ENCODE assay signal across 19 mouse cellular contexts in genomic region chr2:113806851-113807577, GRCm38 (mm10). TPM values are rescaled to one million over a fixed set of nuclear protein-coding genes. Genes with fewer than 3 reads are reported as not detected.
DNase-seq lines count a peak whose midpoint lies in the region; ATAC-seq and TF ChIP-seq lines count a peak whose summit lies in the region.
"Had no signal": no experiment of that assay in that cellular context is flagged by ENCODE, and none has a peak within 500 bp of the region (broad histone marks: within the 10 kb centered on the region; RNA-seq: fewer than 3 reads in every experiment).

No protein-coding gene starts in this region.

- intact Hi-C loops in gastrocnemius, adult 2 months (cut with DNase I) = loop anchor here (5.0 to 10.0 kb wide), 4 partner anchors 152 to 502 kb away; no protein-coding TSS in a partner anchor

- H3K9me3 ChIP-seq in embryonic facial prominence, embryonic 11.5 days (replicated peaks; ENCODE audit: control insufficient read depth, low read length) = no peaks in the 10 kb centered on the region
- no peaks in the 10 kb centered on the region for H3K9me3 ChIP-seq in embryonic facial prominence, embryonic 10.5 days
- no peaks in the 10 kb centered on the region for H3K9me3 ChIP-seq in limb, embryonic 10.5 days (replicated peaks)
- H3K9me3 ChIP-seq: embryonic facial prominence, embryonic 13.5 days; forebrain, embryonic 10.5 days; heart, embryonic 10.5 days; intestine, embryonic 15.5 days; limb, embryonic 15.5 days had no signal

- H3K4me3 ChIP-seq in embryonic facial prominence, embryonic 11.5 days (ENCODE audit: low read depth, low read length) = no peak overlapping the region
- no peak overlapping the region for H3K4me3 ChIP-seq in embryonic facial prominence, embryonic 10.5 days
- H3K4me3 ChIP-seq in limb, embryonic 10.5 days = no peak overlapping the region
- no peak overlapping the region for H3K4me3 ChIP-seq in gastrocnemius, adult 2 months
- H3K4me3 ChIP-seq: embryonic facial prominence, embryonic 13.5 days; forebrain, embryonic 10.5 days; heart, embryonic 10.5 days; intestine, embryonic 15.5 days; limb, embryonic 15.5 days had no signal

- WGBS in embryonic facial prominence, embryonic 11.5 days = 49% methylated on average over 10 of the region's 10 CpGs
- WGBS in embryonic facial prominence, embryonic 10.5 days = 54% methylated on average over 10 of the region's 10 CpGs
- 64% methylated on average over 10 of the region's 10 CpGs for WGBS in limb, embryonic 10.5 days

- no peaks in the 10 kb centered on the region for H3K27me3 ChIP-seq in embryonic facial prominence, embryonic 11.5 days (ENCODE audit: control insufficient read depth, insufficient read depth, low read length)
- H3K27me3 ChIP-seq in embryonic facial prominence, embryonic 10.5 days (replicated peaks; ENCODE audit: low read depth, poor library complexity, severe bottlenecking) = no peaks in the 10 kb centered on the region
- H3K27me3 ChIP-seq in limb, embryonic 10.5 days (ENCODE audit: low read depth, poor library complexity, severe bottlenecking) = no peaks in the 10 kb centered on the region
- H3K27me3 ChIP-seq: CH12.LX; intestine, embryonic 15.5 days had no signal

- no peak for TF ChIP-seq CTCF in gastrocnemius, adult 2 months (IDR thresholded peaks at IDR 0.05)

- H3K27ac ChIP-seq in embryonic facial prominence, embryonic 11.5 days (replicated peaks; ENCODE audit: low read depth, low read length) = no peak overlapping the region
- no peak overlapping the region for H3K27ac ChIP-seq in embryonic facial prominence, embryonic 10.5 days (replicated peaks)
- H3K27ac ChIP-seq in limb, embryonic 10.5 days = peak overlapping the region; percentile 42; the same call in 1 of the 2 replicates
- no peak overlapping the region for H3K27ac ChIP-seq in gastrocnemius, adult 2 months
- H3K27ac ChIP-seq: embryonic facial prominence, embryonic 13.5 days; forebrain, embryonic 10.5 days; heart, embryonic 10.5 days; intestine, embryonic 15.5 days; kidney, postnatal 0 days; limb, embryonic 15.5 days had no signal

- H3K36me3 ChIP-seq in embryonic facial prominence, embryonic 11.5 days (replicated peaks; ENCODE audit: control insufficient read depth, insufficient read depth, low read depth, low read length) = no peaks in the 10 kb centered on the region
- no peaks in the 10 kb centered on the region for H3K36me3 ChIP-seq in embryonic facial prominence, embryonic 10.5 days (replicated peaks)
- no peaks in the 10 kb centered on the region for H3K36me3 ChIP-seq in limb, embryonic 10.5 days
- H3K36me3 ChIP-seq: embryonic facial prominence, embryonic 13.5 days; heart, embryonic 10.5 days; intestine, embryonic 15.5 days; limb, embryonic 15.5 days had no signal

- H3K4me1 ChIP-seq in embryonic facial prominence, embryonic 11.5 days (ENCODE audit: control insufficient read depth, insufficient read depth, low read length) = no peaks in the 10 kb centered on the region
- H3K4me1 ChIP-seq in embryonic facial prominence, embryonic 10.5 days = peaks cover 8% of the 10 kb centered on the region; the same call in 1 of the 2 replicates
- peaks cover 7% of the 10 kb centered on the region for H3K4me1 ChIP-seq in limb, embryonic 10.5 days
- H3K4me1 ChIP-seq: embryonic facial prominence, embryonic 13.5 days; forebrain, embryonic 10.5 days; intestine, embryonic 15.5 days; limb, embryonic 15.5 days had no signal

- no peak overlapping the region for H3K9ac ChIP-seq in embryonic facial prominence, embryonic 11.5 days (replicated peaks; ENCODE audit: low read length)
- H3K9ac ChIP-seq: embryonic facial prominence, embryonic 13.5 days; intestine, embryonic 15.5 days; limb, embryonic 15.5 days; liver, postnatal 0 days had no signal

- DNase-seq in embryonic facial prominence, embryonic 11.5 days (ENCODE audit: low spot score) = no peak
- no peak for DNase-seq in embryonic facial prominence, embryonic 10.5 days (ENCODE audit: low spot score)
- DNase-seq in ovary, postnatal 36 days (ENCODE audit: low spot score) = peak; percentile 36
- no peak for DNase-seq in ovary, postnatal 10 days (ENCODE audit: low spot score)
- peak; percentile 59 to 65 for DNase-seq in cerebellum, adult 18-20 months
- DNase-seq in limb, embryonic 10.5 days (ENCODE audit: low spot score) = no peak
- no peak for DNase-seq in heart, adult 18-20 months
- no peak for DNase-seq in gastrocnemius, adult 2 months

- no peak overlapping the region for H3K4me2 ChIP-seq in embryonic facial prominence, embryonic 11.5 days (ENCODE audit: low read depth, low read length)
- H3K4me2 ChIP-seq: embryonic facial prominence, embryonic 13.5 days; intestine, embryonic 15.5 days; limb, embryonic 15.5 days; midbrain, embryonic 11.5 days had no signal

- 0 out of 2 replicates have a peak, but pooled peaks have one; percentile 56 for ATAC-seq in embryonic facial prominence, embryonic 11.5 days (replicated peaks; ENCODE audit: insufficient number of reproducible peaks, low FRiP score, low TSS enrichment, low read depth)
- ATAC-seq: liver, postnatal 0 days had no signal

RNA-seq across cellular contexts. Expression of gene Scg5, which starts 21.9 kb away (rescaled TPM):
- polyA plus RNA-seq in embryonic facial prominence, embryonic 11.5 days (2014; fragmentation: Nextera tagmentation; extraction: Ambion mirVana) = 11.1 and 15.7 TPM in 2 replicates
- polyA plus RNA-seq in embryonic facial prominence, embryonic 10.5 days (2016; fragmentation: Nextera tagmentation; extraction: Ambion mirVana) = 6.0 and 8.6 TPM in 2 replicates
- 0.61 and 0.85 TPM in 2 replicates for polyA plus RNA-seq in limb, embryonic 10.5 days (2016; fragmentation: Nextera tagmentation; extraction: Ambion mirVana)
- under 1 TPM in 1 of 2 experiments, not detected in 1; 0.31 TPM for total RNA-seq in heart, adult 18-20 months (2021)
- not detected for total RNA-seq in gastrocnemius, adult 2 months (2021)
- total RNA-seq: CH12.LX; gastrocnemius, adult 18-20 months had no signal

RNA-seq across cellular contexts. Expression of gene Arhgap11a, which starts 41.4 kb away (rescaled TPM):
- polyA plus RNA-seq in embryonic facial prominence, embryonic 11.5 days (2014; fragmentation: Nextera tagmentation; extraction: Ambion mirVana) = 6.3 and 7.9 TPM in 2 replicates
- polyA plus RNA-seq in embryonic facial prominence, embryonic 10.5 days (2016; fragmentation: Nextera tagmentation; extraction: Ambion mirVana) = 37.2 and 38.3 TPM in 2 replicates
- polyA plus RNA-seq in limb, embryonic 10.5 days (2016; fragmentation: Nextera tagmentation; extraction: Ambion mirVana) = 34.8 and 40.7 TPM in 2 replicates
- 1 to 10 TPM; 1.4 to 2.0 TPM for total RNA-seq in heart, adult 18-20 months (2021)
- total RNA-seq in gastrocnemius, adult 2 months (2021) = 1 to 10 TPM in 1 of 2 experiments, under 1 TPM in 1; 0.86 to 1.0 TPM

RNA-seq across cellular contexts. Expression of gene Grem1, which starts 48.6 kb away (rescaled TPM):
- 0.80 and 1.4 TPM in 2 replicates for polyA plus RNA-seq in embryonic facial prominence, embryonic 11.5 days (2014; fragmentation: Nextera tagmentation; extraction: Ambion mirVana)
- polyA plus RNA-seq in embryonic facial prominence, embryonic 10.5 days (2016; fragmentation: Nextera tagmentation; extraction: Ambion mirVana) = 0.64 and 0.75 TPM in 2 replicates
- polyA plus RNA-seq in limb, embryonic 10.5 days (2016; fragmentation: Nextera tagmentation; extraction: Ambion mirVana) = 7.2 and 10.2 TPM in 2 replicates
- total RNA-seq in heart, adult 18-20 months (2021) = under 1 TPM in 1 of 2 experiments, not detected in 1; 0.77 TPM
- total RNA-seq in gastrocnemius, adult 2 months (2021) = not detected
- total RNA-seq: CH12.LX; heart, postnatal 4 days had no signal
- polyA plus RNA-seq: liver, postnatal 0 days had no signal

Comparison
In these comparisons a context has a peak if more than half of its experiments do, and no peak if none do; other contexts are left out.
1. DNase-seq: peak in ovary, postnatal 36 days (single experiment) and cerebellum, adult 18-20 months (2 of 2); none in embryonic facial prominence, embryonic 11.5 days (single experiment), embryonic facial prominence, embryonic 10.5 days (single experiment), ovary, postnatal 10 days (single experiment), limb, embryonic 10.5 days (single experiment), heart, adult 18-20 months (0 of 2) and gastrocnemius, adult 2 months (single experiment).